Mouse (Mus musculus) neural tube, embryonic 11.5 days (tissue): ENCODE results near the gene Med19. TPM values are rescaled to one million over a fixed set of nuclear protein-coding genes. Genes with fewer than 3 reads are reported as not detected.

Experiments used
- polyA plus RNA-seq: library from polyadenylated mRNA; unstranded; fragments of >200 nt; fragmentation: Nextera tagmentation; extraction: Ambion mirVana; gene quantifications from 2 replicates; pipeline ENCODE4 v1.2.1, GENCODE M21; 2014

Med19 gene
- polyA plus RNA-seq, 1 experiment from 2014 or later = 59.4 TPM

Other genes with a start within 250 kb of the Med19 start
- gene Tfpi, start 201.6 kb upstream of the Med19 start, polyA plus RNA-seq = 24.5 and 27.0 TPM in 2 replicates
- 37.5 and 43.0 TPM in 2 replicates for gene Ctnnd1, start 27.6 kb upstream of the Med19 start, polyA plus RNA-seq
- gene Btbd18, start 19.3 kb upstream of the Med19 start, polyA plus RNA-seq = 0.21 and 0.27 TPM in 2 replicates
- gene Selenoh, start 7.6 kb upstream of the Med19 start, polyA plus RNA-seq = 378 and 404 TPM in 2 replicates
- not detected in 2 replicates for gene Gm28635, start 361 bp upstream of the Med19 start, polyA plus RNA-seq
- 180 and 189 TPM in 2 replicates for gene Tmx2, start 738 bp downstream of the Med19 start, polyA plus RNA-seq
- 27.4 and 27.6 TPM in 2 replicates for gene Zdhhc5, start 36.8 kb downstream of the Med19 start, polyA plus RNA-seq
- gene Clp1, start 48.9 kb downstream of the Med19 start, polyA plus RNA-seq = 47.2 and 48.5 TPM in 2 replicates
- gene Ypel4, start 55.7 kb downstream of the Med19 start, polyA plus RNA-seq = 10.5 and 12.9 TPM in 2 replicates
- 4.5 and 5.1 TPM in 2 replicates for gene Gm19426, start 65.3 kb downstream of the Med19 start, polyA plus RNA-seq
- 30.9 and 31.9 TPM in 2 replicates for gene Serping1, start 97.0 kb downstream of the Med19 start, polyA plus RNA-seq
- gene Ube2l6, start 120.4 kb downstream of the Med19 start, polyA plus RNA-seq = 32.8 and 34.9 TPM in 2 replicates
- gene Smtnl1, start 144.2 kb downstream of the Med19 start, polyA plus RNA-seq = 0.29 TPM in 1 of 2 replicates, not detected in the other
- 53.3 and 56.6 TPM in 2 replicates for gene Timm10, start 148.6 kb downstream of the Med19 start, polyA plus RNA-seq
- gene Slc43a1, start 160.4 kb downstream of the Med19 start, polyA plus RNA-seq = 17.8 and 19.1 TPM in 2 replicates
- gene Rtn4rl2, start 208.3 kb downstream of the Med19 start, polyA plus RNA-seq = 7.2 TPM in 2 replicates